Mouse (Mus musculus) spleen, embryonic (tissue): ENCODE results near the gene Jmjd7.

ENCODE experiments used
- CTCF ChIA-PET: fragments of 350-600 bp; sonication (Branson Sonifier 250); formaldehyde crosslinking; loops from one replicate; lab custom pipeline; 2022; lab: Charles Lee

Jmjd7 gene

GRCm38 (mm10) chr2:120058818-120059217 is 31.5 kb downstream of the Jmjd7 start:
- CTCF ChIA-PET = no interaction called here

- CTCF ChIA-PET = no interaction called here
These were observed 32.2 kb downstream of the Jmjd7 start for GRCm38 (mm10) chr2:120059466-120059865.

GRCm38 (mm10) chr2:120060190-120060589 is 32.9 kb downstream of the Jmjd7 start:
- CTCF ChIA-PET = no interaction called here

GRCm38 (mm10) chr2:120060651-120061050 is 33.4 kb downstream of the Jmjd7 start:
- CTCF ChIA-PET = no interaction called here

GRCm38 (mm10) chr2:120062248-120062647 is 35.0 kb downstream of the Jmjd7 start:
- CTCF ChIA-PET = no interaction called here

- CTCF ChIA-PET = no interaction called here
These were observed 37.4 kb downstream of the Jmjd7 start for GRCm38 (mm10) chr2:120064639-120065038.

- CTCF ChIA-PET = no interaction called here
These were observed 38.0 kb downstream of the Jmjd7 start for GRCm38 (mm10) chr2:120065243-120065642.

- CTCF ChIA-PET = no interaction called here
These were observed 38.9 kb downstream of the Jmjd7 start for GRCm38 (mm10) chr2:120066224-120066623.

GRCm38 (mm10) chr2:120068555-120069465 is 41.5 kb downstream of the Jmjd7 start:
- CTCF ChIA-PET = no interaction called here

- CTCF ChIA-PET = no interaction called here
These were observed 42.2 kb downstream of the Jmjd7 start for GRCm38 (mm10) chr2:120069466-120069990.

GRCm38 (mm10) chr2:120074096-120074495 is 46.8 kb downstream of the Jmjd7 start:
- CTCF ChIA-PET = no interaction called here

GRCm38 (mm10) chr2:120076076-120076705 is 48.9 kb downstream of the Jmjd7 start:
- CTCF ChIA-PET = interaction anchor here (0.7 kb wide), 1 partner anchor 333 kb away, joined by 3 read pairs; no protein-coding TSS in a partner anchor
